Mouse (Mus musculus) neural tube, embryonic 13.5 days (tissue): Measurements from ENCODE around the gene Hist1h2bg. TPM values are rescaled to one million over a fixed set of nuclear protein-coding genes. Genes with fewer than 3 reads are reported as not detected.
"Not testable (repeated sequence)": the region's sequence is repeated elsewhere in the genome, so short reads cannot be mapped to it uniquely, and the experiment has no call there.

ENCODE experiments used
- ATAC-seq: fragments of 200-750 bp; cut with Nextera tagmentation; 2 replicates; pipeline ENCODE4 v1.8.0; 2017; ENCODE audit warnings: low read depth, mild to moderate bottlenecking, moderate TSS enrichment, moderate library complexity
- H3K27ac ChIP-seq: fragments of 300-500 bp; sonication (generic); replicated peaks from 2 replicates; pipeline ENCODE4 v1.5.1; 2015; ENCODE audit warnings: moderate library complexity, mild to moderate bottlenecking, inconsistent platforms
- H3K27me3 ChIP-seq: fragments of 300-500 bp; sonication (generic); 2 replicates; pipeline ENCODE4 v1.6.1; 2015; ENCODE audit warnings: mild to moderate bottlenecking, inconsistent platforms
- H3K36me3 ChIP-seq: fragments of 300-500 bp; sonication (generic); 2 replicates; pipeline ENCODE4 v1.6.1; 2015; ENCODE audit warnings: mild to moderate bottlenecking, inconsistent platforms
- H3K4me1 ChIP-seq: fragments of 300-500 bp; sonication (generic); replicated peaks from 2 replicates; pipeline ENCODE4 v1.6.1; 2015; ENCODE audit warnings: inconsistent platforms
- H3K4me2 ChIP-seq: fragments of 300-500 bp; sonication (generic); 2 replicates; pipeline ENCODE4 v1.6.1; 2015; ENCODE audit warnings: inconsistent platforms, mild to moderate bottlenecking, moderate library complexity
- H3K4me3 ChIP-seq: fragments of 300-500 bp; sonication (generic); 2 replicates; pipeline ENCODE4 v1.5.1; 2015; ENCODE audit warnings: mild to moderate bottlenecking, inconsistent platforms
- H3K9ac ChIP-seq: fragments of 300-500 bp; sonication (generic); 2 replicates; pipeline ENCODE4 v1.6.1; 2015; ENCODE audit warnings: moderate library complexity, mild to moderate bottlenecking, inconsistent platforms
- H3K9me3 ChIP-seq: fragments of 300-500 bp; sonication (generic); 2 replicates; pipeline ENCODE4 v1.6.1; 2016; ENCODE audit warnings: inconsistent platforms
- WGBS: fragments of 180-500 bp; shearing (Covaris S2); methylation state at CpG from one replicate; pipeline ENCODE4 v1.1.7; 2015; 5-methylcytosine and 5-hydroxymethylcytosine counted together
- polyA plus RNA-seq: library from polyadenylated mRNA; unstranded; fragments of >200 nt; fragmentation: Nextera tagmentation; extraction: Ambion mirVana; gene quantifications from 2 replicates; pipeline ENCODE4 v1.2.1, GENCODE M21; 2015

Hist1h2bg gene
- polyA plus RNA-seq, 1 experiment from 2014 or later: 3.5 TPM

DNA sequence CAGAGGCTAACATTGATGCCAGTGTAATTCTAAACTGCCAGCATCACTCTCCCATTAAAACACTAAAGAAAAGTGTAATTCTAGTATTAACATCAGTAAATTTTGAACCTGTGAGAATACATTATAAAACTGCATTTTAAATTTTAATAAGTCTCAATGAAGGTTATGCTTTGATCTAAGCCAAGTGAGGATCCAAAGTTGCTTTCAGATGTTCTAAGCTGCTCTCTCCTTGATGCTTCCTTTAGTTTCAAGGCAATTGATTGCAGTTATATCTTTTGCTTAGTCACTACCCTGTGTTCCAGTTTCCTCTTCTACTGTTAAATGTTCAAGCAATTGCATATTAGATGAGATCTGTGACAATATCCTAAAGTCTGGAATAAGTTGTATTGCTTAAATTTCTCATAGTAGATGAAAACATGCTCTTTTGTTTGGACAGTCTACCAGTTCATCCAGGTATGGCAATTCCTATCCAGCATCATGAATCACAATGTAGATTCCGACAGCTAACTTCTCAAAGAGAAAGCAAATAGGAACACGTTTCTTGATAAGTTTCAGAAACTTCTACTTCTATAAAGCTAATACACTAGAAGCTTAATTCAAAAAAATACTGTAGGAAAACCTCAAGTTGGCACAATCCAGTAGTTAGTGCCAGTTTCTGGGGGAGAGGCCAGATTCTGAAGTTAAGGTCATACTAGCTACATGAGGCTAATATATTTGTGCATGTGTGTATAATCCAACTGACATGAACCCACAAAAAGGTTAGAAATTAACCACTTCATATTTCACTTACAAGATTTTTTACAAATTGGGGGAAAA is 1.2 kb downstream of the Hist1h2bg start:
- no peaks in the 10 kb centered on the region for H3K27me3 ChIP-seq
- no peaks in the 10 kb centered on the region for H3K36me3 ChIP-seq
- 35% methylated on average over 2 of the region's 2 CpGs for WGBS
- H3K4me3 ChIP-seq: peak overlapping the region; percentile 45
- no peaks in the 10 kb centered on the region for H3K9me3 ChIP-seq
- H3K4me1 ChIP-seq: peaks cover 42% of the 10 kb centered on the region
- peak overlapping the region; percentile 96 for H3K27ac ChIP-seq
- H3K9ac ChIP-seq: peak overlapping the region; percentile 80
- no peak for ATAC-seq
- H3K4me2 ChIP-seq: peak overlapping the region; percentile 81

DNA sequence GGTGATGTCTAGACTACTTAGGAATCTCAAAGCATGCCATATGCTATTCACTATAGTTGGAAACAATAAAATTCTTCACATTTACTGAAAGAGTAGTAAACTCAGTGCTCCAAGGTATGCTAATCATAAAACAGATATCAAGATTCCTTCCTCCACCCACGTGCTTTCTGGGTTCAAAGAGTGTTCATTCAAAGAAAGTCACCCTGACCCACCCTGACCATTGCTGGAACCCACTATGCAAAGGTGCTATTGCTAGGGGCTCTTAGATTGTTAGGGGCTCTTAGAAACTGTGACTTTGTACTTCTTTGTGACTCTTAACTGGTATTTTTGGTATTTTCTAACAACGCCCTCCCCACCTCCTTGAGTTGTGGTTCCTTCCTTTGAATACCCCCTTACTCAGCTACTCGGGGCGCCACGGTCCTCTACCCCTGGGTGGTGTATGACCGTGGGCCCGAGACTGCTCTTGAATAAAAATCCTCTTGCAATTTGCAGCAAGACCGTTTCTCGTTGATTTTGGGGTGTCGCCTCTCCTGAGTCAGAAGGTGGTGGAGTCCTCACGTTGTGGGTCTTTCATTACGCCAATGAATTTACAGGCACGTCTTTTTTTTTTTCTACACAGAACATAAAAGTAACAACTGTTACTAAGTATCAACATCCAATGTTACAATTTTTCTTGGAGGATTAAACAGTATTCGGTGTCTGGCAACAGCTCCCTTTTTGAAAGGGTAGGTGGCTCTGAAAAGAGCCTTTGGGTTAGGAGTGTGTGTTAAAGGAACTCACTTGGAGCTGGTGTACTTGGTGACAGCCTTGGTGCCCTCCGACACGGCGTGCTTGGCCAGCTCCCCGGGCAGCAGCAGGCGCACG is 2.1 kb downstream of the Hist1h2bg start:
- not testable (repeated sequence) for H3K27me3 ChIP-seq, H3K36me3 ChIP-seq, ATAC-seq, H3K9me3 ChIP-seq
- 11% methylated on average over 20 of the region's 20 CpGs for WGBS
- H3K4me2 ChIP-seq: peak overlapping the region; percentile 81
- H3K4me1 ChIP-seq: peaks cover 42% of the 10 kb centered on the region
- H3K9ac ChIP-seq: peak overlapping the region; percentile 80
- H3K27ac ChIP-seq: peak overlapping the region; percentile 96
- peak overlapping the region; percentile 45 for H3K4me3 ChIP-seq

GRCm38 (mm10) chr13:23573898-23574524 is 2.8 kb downstream of the Hist1h2bg start, which contains the start of the genes Hist1h2bf and Hist1h2ad:
TSS of gene Hist1h2bf (minus strand) at chr13:23574196.
TSS of gene Hist1h2ad (plus strand) at chr13:23574381.
- Histone ChIP-seq H3K9ac (peak within 1 kb of the TSS; percentile 80), H3K4me2 (peak within 1 kb of the TSS; percentile 81), H3K27ac (peak within 1 kb of the TSS; percentile 84), H3K4me3 (peak within 1 kb of the TSS; percentile 45), H3K4me1 (peaks cover 42% of the 10 kb centered on the region)
- H3K27me3 ChIP-seq, H3K36me3 ChIP-seq, H3K9me3 ChIP-seq: not testable (repeated sequence)
- peak; percentile 88 for ATAC-seq
- under 1% methylated on average over 42 of the region's 42 CpGs for WGBS

DNA sequence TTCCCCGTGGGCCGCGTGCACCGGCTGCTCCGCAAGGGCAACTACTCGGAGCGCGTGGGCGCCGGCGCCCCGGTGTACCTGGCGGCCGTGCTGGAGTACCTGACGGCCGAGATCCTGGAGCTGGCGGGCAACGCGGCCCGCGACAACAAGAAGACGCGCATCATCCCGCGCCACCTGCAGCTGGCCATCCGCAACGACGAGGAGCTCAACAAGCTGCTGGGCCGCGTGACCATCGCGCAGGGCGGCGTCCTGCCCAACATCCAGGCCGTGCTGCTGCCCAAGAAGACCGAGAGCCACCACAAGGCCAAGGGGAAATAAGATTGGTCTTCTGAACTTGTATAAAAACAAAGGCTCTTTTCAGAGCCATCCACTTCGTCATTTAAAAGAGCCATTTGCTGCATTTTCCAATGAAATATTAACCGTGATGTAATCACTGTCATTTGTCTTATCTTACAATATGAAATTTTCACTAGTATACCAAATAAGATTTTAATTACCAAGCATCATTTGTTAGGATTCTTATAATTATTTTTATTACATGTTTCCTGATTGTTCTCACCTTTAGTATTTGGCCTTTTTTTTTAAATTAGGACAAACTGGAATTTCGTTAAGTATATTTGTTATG is 3.5 kb downstream of the Hist1h2bg start:
- Histone ChIP-seq H3K4me2 (peak overlapping the region; percentile 81), H3K4me3 (peak overlapping the region; percentile 45), H3K4me1 (peaks cover 42% of the 10 kb centered on the region), H3K9ac (peak overlapping the region; percentile 59; the same call in 1 of the 2 replicates), H3K27ac (peak overlapping the region; percentile 84)
- not testable (repeated sequence) for H3K36me3 ChIP-seq, H3K27me3 ChIP-seq, H3K9me3 ChIP-seq
- under 1% methylated on average over 7 of the region's 39 CpGs for WGBS
- peak; percentile 6; the same call in 1 of the 2 replicates for ATAC-seq

DNA sequence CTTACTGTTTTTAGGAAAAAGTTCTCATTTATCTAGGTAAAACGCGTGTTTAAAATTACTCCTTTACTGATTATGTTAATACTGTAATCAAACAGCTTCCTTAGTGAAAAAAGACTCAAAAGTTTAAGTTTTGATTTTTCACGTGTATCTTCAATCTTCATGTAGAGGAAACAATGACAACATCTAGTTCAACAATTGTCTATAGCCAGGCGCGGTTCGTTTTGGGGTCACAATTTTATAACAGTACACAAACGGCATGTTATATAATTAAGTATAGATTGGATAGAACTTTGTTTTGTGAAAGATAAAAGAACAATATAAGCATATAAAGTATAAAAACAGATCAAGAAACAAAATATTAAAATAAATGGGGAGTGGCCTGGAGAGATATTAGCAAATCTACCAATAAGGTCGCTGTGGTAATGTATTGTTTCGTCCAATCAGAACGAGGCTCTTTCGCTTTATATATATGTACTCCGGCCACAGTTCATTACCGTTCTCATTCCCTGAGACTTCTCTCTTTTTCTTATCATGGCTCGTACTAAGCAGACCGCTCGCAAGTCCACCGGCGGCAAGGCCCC is 4.2 kb downstream of the Hist1h2bg start, which contains the start of gene Hist1h3d:
TSS of gene Hist1h3d (plus strand) at position 493 of the 581 bp plus-strand sequence.
- Histone ChIP-seq H3K4me2 (peak within 1 kb of the TSS; percentile 81), H3K27me3 (no peaks in the 10 kb centered on the region), H3K9me3 (no peaks in the 10 kb centered on the region), H3K27ac (peak within 1 kb of the TSS; percentile 84), H3K4me1 (peaks cover 38% of the 10 kb centered on the region), H3K4me3 (peak within 1 kb of the TSS; percentile 42), H3K9ac (peak within 1 kb of the TSS; percentile 78), H3K36me3 (no peaks in the 10 kb centered on the region)
- peak; percentile 60 for ATAC-seq
- WGBS: under 1% methylated on average over 18 of the region's 18 CpGs

- peak overlapping the region; percentile 78 for H3K9ac ChIP-seq
- H3K4me3 ChIP-seq: peak overlapping the region; percentile 42
- peak overlapping the region; percentile 81 for H3K27ac ChIP-seq
- under 1% methylated on average over 14 of the region's 40 CpGs for WGBS
- H3K36me3 ChIP-seq, H3K27me3 ChIP-seq, H3K9me3 ChIP-seq, ATAC-seq: not testable (repeated sequence)
- peak overlapping the region; percentile 81 for H3K4me2 ChIP-seq
- peaks cover 39% of the 10 kb centered on the region for H3K4me1 ChIP-seq
Observed at GRCm38 (mm10) chr13:23575864-23576313, 4.7 kb downstream of the Hist1h2bg start.

DNA sequence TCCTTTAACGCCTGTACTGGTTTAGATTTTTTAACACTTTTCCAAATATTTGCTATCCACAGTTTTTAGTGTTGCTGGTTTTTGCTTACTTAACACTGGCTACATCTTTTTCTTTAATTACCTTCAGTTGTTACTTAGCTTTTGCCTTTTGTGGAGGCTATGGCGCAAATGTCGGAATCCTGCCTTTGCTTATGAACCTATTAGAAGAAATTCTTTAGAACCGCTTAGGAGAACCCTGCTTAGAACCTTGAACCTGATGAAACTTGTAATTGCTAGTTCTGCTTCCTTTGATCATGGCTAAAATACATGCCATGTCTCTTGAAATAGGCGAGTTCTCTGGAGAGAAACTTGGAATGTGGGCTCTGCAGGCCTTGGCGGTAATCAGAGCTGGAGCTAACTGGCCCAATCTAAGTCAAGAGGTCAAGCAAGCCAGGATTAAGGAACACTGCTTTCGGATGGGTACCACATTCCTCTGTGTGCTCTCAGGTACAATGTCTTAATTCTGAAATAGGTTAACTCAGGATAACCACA is 5.2 kb downstream of the Hist1h2bg start:
- ATAC-seq: no peak

GRCm38 (mm10) chr13:23576906-23577639 is 5.9 kb downstream of the Hist1h2bg start:
- H3K27me3 ChIP-seq: no peaks in the 10 kb centered on the region
- no peaks in the 10 kb centered on the region for H3K9me3 ChIP-seq
- no peaks in the 10 kb centered on the region for H3K36me3 ChIP-seq
- H3K9ac ChIP-seq: peak overlapping the region; percentile 78
- H3K4me3 ChIP-seq: 0 out of 2 replicates have a peak overlapping the region, but pooled peaks have one; percentile 42
- peaks cover 42% of the 10 kb centered on the region for H3K4me1 ChIP-seq
- no peak for ATAC-seq
- WGBS: 54% methylated on average over 6 of the region's 6 CpGs
- H3K4me2 ChIP-seq: peak overlapping the region; percentile 81
- H3K27ac ChIP-seq: 0 out of 2 replicates have a peak overlapping the region, but pooled peaks have one; percentile 1

More for the DNA sequence above, 5.2 kb downstream of the Hist1h2bg start:
- Histone ChIP-seq H3K9me3 (no peaks in the 10 kb centered on the region), H3K4me2 (peak overlapping the region; percentile 81), H3K4me3 (peak overlapping the region; percentile 42), H3K4me1 (peaks cover 41% of the 10 kb centered on the region), H3K36me3 (no peaks in the 10 kb centered on the region), H3K27ac (peak overlapping the region; percentile 68), H3K27me3 (no peaks in the 10 kb centered on the region), H3K9ac (peak overlapping the region; percentile 78)
- WGBS: 8% methylated on average over 7 of the region's 7 CpGs

- Histone ChIP-seq H3K27me3 (no peaks in the 10 kb centered on the region), H3K9ac (no peak overlapping the region), H3K4me3 (no peak overlapping the region), H3K4me1 (peaks cover 42% of the 10 kb centered on the region), H3K4me2 (no peak overlapping the region), H3K9me3 (no peaks in the 10 kb centered on the region), H3K27ac (no peak overlapping the region), H3K36me3 (no peaks in the 10 kb centered on the region)
- WGBS: 86% methylated on average over 1 of the region's 1 CpGs
- no peak for ATAC-seq
Observed at GRCm38 (mm10) chr13:23577835-23578234, 6.6 kb downstream of the Hist1h2bg start.
